Mouse (Mus musculus) liver, adult 2 months (tissue): Measurements from ENCODE around the gene Pxt1.

Source experiments
- CTCF ChIP-seq: fragments of 200-500 bp; IDR thresholded peaks from 2 replicates; pipeline ENCODE4 v1.5.1; 2011; ENCODE audit warnings: low read depth, low read length, control low read depth
- POLR2A ChIP-seq: fragments of 200-500 bp; IDR thresholded peaks from 2 replicates; pipeline ENCODE4 v1.6.1; 2011; ENCODE audit warnings: low read length, control low read depth; ENCODE audit not compliant: insufficient read depth; ENCODE audit errors: extremely low read depth

DNA sequence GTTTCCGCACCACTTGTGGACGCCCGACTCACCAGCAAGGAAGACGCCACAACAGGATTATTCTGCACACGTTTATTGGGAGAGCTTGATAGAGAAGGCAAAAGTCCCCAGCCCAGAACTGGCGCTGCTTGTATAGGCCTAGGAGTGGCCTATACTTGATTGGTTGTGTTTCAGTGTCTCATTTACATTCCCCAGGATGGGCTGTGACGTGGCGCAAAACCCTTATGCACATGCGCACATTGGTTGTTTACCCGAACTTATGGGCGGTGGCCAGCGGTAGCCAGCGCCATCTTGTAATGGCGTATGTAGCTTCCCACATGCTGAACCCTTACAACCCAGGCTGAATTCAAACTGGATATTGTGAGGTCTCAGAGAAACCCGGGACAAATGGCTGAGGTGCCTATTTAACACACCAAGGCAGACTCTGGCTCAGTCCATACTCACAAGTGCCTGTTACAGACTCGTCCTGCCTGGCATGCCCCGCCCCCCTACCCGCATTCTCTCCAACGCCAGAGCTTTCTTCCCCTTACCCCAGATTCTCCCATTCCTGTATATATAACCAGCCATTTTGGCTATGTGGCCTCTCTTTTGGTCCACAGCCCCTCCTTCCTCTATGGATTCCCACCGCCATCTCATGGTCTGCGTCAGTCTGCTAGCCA is 48.3 kb downstream of the Pxt1 start:
- no peak for TF ChIP-seq CTCF
- no peak for TF ChIP-seq POLR2A
